9 mouse cellular contexts compared by ENCODE assay signal in the genomic region with DNA sequence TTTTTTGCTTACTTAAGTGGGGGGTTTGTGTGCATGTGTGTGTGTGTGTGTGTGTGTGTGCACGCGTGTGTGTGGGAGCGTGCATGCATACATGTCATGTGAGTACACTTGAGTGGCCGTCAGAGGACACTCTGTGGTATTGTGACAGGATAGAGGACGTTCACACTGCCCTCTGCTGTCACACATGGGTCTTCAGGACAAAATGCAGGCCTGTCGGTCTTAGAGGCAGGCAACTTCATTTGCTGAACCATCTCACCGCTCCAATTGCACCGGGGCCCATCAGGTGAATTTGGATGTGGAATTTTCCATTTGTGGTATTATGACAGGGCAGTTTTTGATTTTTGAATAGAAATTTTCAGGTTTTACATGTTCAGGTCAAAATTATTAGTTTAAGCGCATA. TPM values are rescaled to one million over a fixed set of nuclear protein-coding genes. Genes with fewer than 3 reads are reported as not detected.
DNase-seq lines count a peak whose midpoint lies in the region; TF ChIP-seq lines count a peak whose summit lies in the region.
"Had no signal": no experiment of that assay in that cellular context is flagged by ENCODE, and none has a peak within 500 bp of the region (broad histone marks: within the 10 kb centered on the region; RNA-seq: fewer than 3 reads in every experiment).

No protein-coding gene starts in this region.

- intact Hi-C loops in left cerebral cortex, adult 2 months (cut with DNase I), result loop anchor here (2.0 kb wide), 1 partner anchor 50 kb away; no protein-coding TSS in a partner anchor
- intact Hi-C loops in left cerebral cortex, postnatal 36 days (cut with DNase I), result no loop called here

- no peak overlapping the region for H3K4me3 ChIP-seq in left cerebral cortex, adult 2 months
- H3K4me3 ChIP-seq in lung, adult 2 months (replicated peaks; ENCODE audit: extremely low read depth, low read depth, low read length), result no peak overlapping the region
- H3K4me3 ChIP-seq: heart, embryonic 13.5 days had no signal

- TF ChIP-seq CTCF in left cerebral cortex, adult 2 months (IDR thresholded peaks at IDR 0.05), result peak; percentile 39
- TF ChIP-seq CTCF in lung, adult 2 months (IDR thresholded peaks at IDR 0.05; ENCODE audit: insufficient read depth, low read length), result peak; percentile 79

- TF ChIP-seq POLR2A in lung, adult 2 months (IDR thresholded peaks at IDR 0.05; ENCODE audit: borderline replicate concordance, extremely low read depth, low read depth, low read length), result no peak

- H3K27ac ChIP-seq in left cerebral cortex, adult 2 months, result no peak overlapping the region
- H3K27ac ChIP-seq: heart, embryonic 13.5 days had no signal

- 48% methylated on average over 9 of the region's 9 CpGs for WGBS in lung, adult 2 months

- peak; percentile 41 for DNase-seq in adrenal gland, adult 2 months
- DNase-seq in adrenal gland, adult 18-20 months (ENCODE audit: low spot score in 2 of 2), result no peak
- DNase-seq in left cerebral cortex, adult 2 months (ENCODE audit: extremely low spot score in 1 of 2, low spot score in 2 of 2), result no peak
- no peak for DNase-seq in left cerebral cortex, postnatal 36 days (ENCODE audit: low spot score in 2 of 2)
- peak; percentile 60 for DNase-seq in embryo, embryonic 11 days
- no peak for DNase-seq in lung, adult 2 months
- peak; percentile 51 for DNase-seq in skeletal muscle tissue, adult 2 months (ENCODE audit: low read depth, low spot score)
- no peak for DNase-seq in right cerebral cortex, postnatal 14 days

- no peaks in the 10 kb centered on the region for H3K4me1 ChIP-seq in lung, adult 2 months (ENCODE audit: control insufficient read depth, insufficient read depth, low read length)

RNA-seq across cellular contexts. Expression of a gene that starts 14.2 kb away (rescaled TPM):
- 10 to 100 TPM; 19.9 to 34.0 TPM for total RNA-seq in adrenal gland, adult 2 months (2021)
- 25.1 and 39.2 TPM in 2 replicates for polyA plus RNA-seq in adrenal gland, adult 2 months (2012; rRNA removed)
- 10 to 100 TPM; 20.2 to 27.6 TPM for total RNA-seq in adrenal gland, adult 18-20 months (2021)
- total RNA-seq in left cerebral cortex, adult 2 months (2021), result 10 to 100 TPM; 30.0 to 32.7 TPM
- 10 to 100 TPM; 33.6 to 39.8 TPM for total RNA-seq in left cerebral cortex, postnatal 36 days (2021)
- polyA plus RNA-seq in lung, adult 2 months (2012; rRNA removed), result 32.4 and 37.9 TPM in 2 replicates

RNA-seq across cellular contexts. Expression of a gene that starts 36.5 kb away (rescaled TPM):
- 10 to 100 TPM; 60.0 to 62.2 TPM for total RNA-seq in adrenal gland, adult 2 months (2021)
- polyA plus RNA-seq in adrenal gland, adult 2 months (2012; rRNA removed), result 27.4 and 34.4 TPM in 2 replicates
- total RNA-seq in adrenal gland, adult 18-20 months (2021), result 10 to 100 TPM; 60.2 to 73.8 TPM
- 10 to 100 TPM; 84.1 to 88.0 TPM for total RNA-seq in left cerebral cortex, adult 2 months (2021)
- total RNA-seq in left cerebral cortex, postnatal 36 days (2021), result 10 to 100 TPM; 90.7 to 92.5 TPM
- polyA plus RNA-seq in lung, adult 2 months (2012; rRNA removed), result 87.2 and 111 TPM in 2 replicates

RNA-seq across cellular contexts. Expression of a gene that starts 57.7 kb away (rescaled TPM):
- total RNA-seq in adrenal gland, adult 2 months (2021), result 10 to 100 TPM; 10.3 to 16.6 TPM
- 0.64 and 0.70 TPM in 2 replicates for polyA plus RNA-seq in adrenal gland, adult 2 months (2012; rRNA removed)
- total RNA-seq in adrenal gland, adult 18-20 months (2021), result 10 to 100 TPM; 10.4 to 10.8 TPM
- total RNA-seq in left cerebral cortex, adult 2 months (2021), result 1 to 10 TPM; 9.0 to 9.8 TPM
- total RNA-seq in left cerebral cortex, postnatal 36 days (2021), result 10 to 100 TPM in 1 of 2 experiments, 1 to 10 TPM in 1; 5.8 to 10.4 TPM
- polyA plus RNA-seq in lung, adult 2 months (2012; rRNA removed), result 1.3 and 1.7 TPM in 2 replicates

Comparison
In these comparisons a context has a peak if more than half of its experiments do, and no peak if none do; other contexts are left out.
1. DNase-seq: peak in adrenal gland, adult 2 months (single experiment), embryo, embryonic 11 days (single experiment) and skeletal muscle tissue, adult 2 months (single experiment); none in adrenal gland, adult 18-20 months (0 of 2), left cerebral cortex, adult 2 months (0 of 2), left cerebral cortex, postnatal 36 days (0 of 2), lung, adult 2 months (single experiment) and right cerebral cortex, postnatal 14 days (single experiment).